In the genomic region with DNA sequence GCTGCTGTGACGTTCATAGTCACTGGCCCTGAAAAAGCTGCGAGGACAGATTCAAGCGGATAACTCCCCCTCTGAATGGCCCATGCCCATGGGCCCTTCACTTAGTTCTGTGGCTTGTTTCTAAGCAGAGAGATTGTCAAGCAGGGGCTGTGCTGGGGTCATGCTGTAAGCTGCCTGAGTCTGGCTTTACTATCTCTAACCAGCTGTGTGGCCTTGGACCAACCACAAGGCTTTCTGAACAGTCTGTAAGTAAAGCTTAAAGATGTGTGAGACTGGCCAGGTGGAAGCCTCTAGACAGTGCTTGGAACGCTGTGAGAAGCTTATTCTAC, we compare ENCODE assay signal across 19 mouse cellular contexts.
DNase-seq lines count a peak whose midpoint lies in the region; ATAC-seq and TF ChIP-seq lines count a peak whose summit lies in the region.
"Had no signal": no experiment of that assay in that cellular context is flagged by ENCODE, and none has a peak within 500 bp of the region (broad histone marks: within the 10 kb centered on the region; RNA-seq: fewer than 3 reads in every experiment).

No protein-coding gene starts in this region.

- H3K4me2 ChIP-seq in kidney, postnatal 0 days (ENCODE audit: low read length): no peak overlapping the region
- H3K4me2 ChIP-seq: forebrain, embryonic 13.5 days; limb, embryonic 13.5 days had no signal

- H3K9ac ChIP-seq in heart, adult 2 months (ENCODE audit: low read depth, low read length): no peak overlapping the region
- H3K9ac ChIP-seq in kidney, postnatal 0 days (ENCODE audit: low read depth, low read length): no peak overlapping the region
- H3K9ac ChIP-seq: forebrain, embryonic 13.5 days; limb, embryonic 13.5 days had no signal

- no peaks in the 10 kb centered on the region for H3K27me3 ChIP-seq in heart, adult 2 months (ENCODE audit: control insufficient read depth, insufficient read depth, low read length)
- no peaks in the 10 kb centered on the region for H3K27me3 ChIP-seq in kidney, postnatal 0 days (ENCODE audit: insufficient read depth, low read length)
- H3K27me3 ChIP-seq in thymus, adult 2 months (ENCODE audit: control insufficient read depth, insufficient read depth, low read length): no peaks in the 10 kb centered on the region
- H3K27me3 ChIP-seq: forebrain, embryonic 13.5 days; limb, embryonic 13.5 days; Patski had no signal

- TF ChIP-seq EP300 in heart, adult 2 months (IDR thresholded peaks at IDR 0.05; ENCODE audit: insufficient read depth, low read depth, low read length): no peak

- peak; percentile 20; the same call in 1 of the 2 replicates for ATAC-seq in kidney, postnatal 0 days (replicated peaks; ENCODE audit: low FRiP score, low read depth)
- ATAC-seq: CD4-positive, CD25-positive, alpha-beta regulatory T cell, adult 4 months; forebrain, embryonic 13.5 days had no signal

- no peak for DNase-seq in heart, adult 2 months
- DNase-seq in heart, adult 11 months: no peak
- no peak for DNase-seq in kidney, postnatal 0 days (ENCODE audit: low spot score)
- no peak for DNase-seq in kidney, postnatal 25 days
- no peak for DNase-seq in thymus, adult 2 months
- DNase-seq in thymus, postnatal 10 days (ENCODE audit: low spot score in 2 of 2): no peak
- no peak for DNase-seq in embryo, embryonic 9.5 days (ENCODE audit: extremely low spot score)
- DNase-seq: adrenal gland, adult 8-10 months; cerebellum, adult 9-10 months; gastrocnemius, postnatal 10 days; lung, postnatal 36 days; retina, postnatal 1 day; thymus, postnatal 25 days had no signal

- H3K36me3 ChIP-seq in heart, adult 2 months (ENCODE audit: control insufficient read depth, insufficient read depth, low read length): peaks cover 43% of the 10 kb centered on the region
- no peaks in the 10 kb centered on the region; the same call in 1 of the 2 replicates for H3K36me3 ChIP-seq in kidney, postnatal 0 days (ENCODE audit: insufficient read depth, low read length)
- no peaks in the 10 kb centered on the region; the same call in 1 of the 2 replicates for H3K36me3 ChIP-seq in thymus, adult 2 months (ENCODE audit: control insufficient read depth, insufficient read depth, low read length)

- no peaks in the 10 kb centered on the region for H3K79me2 ChIP-seq in heart, adult 2 months (replicated peaks; ENCODE audit: control insufficient read depth, insufficient read depth, low read length)

- no peak for TF ChIP-seq POLR2A in heart, adult 2 months (IDR thresholded peaks at IDR 0.05; ENCODE audit: insufficient read depth, low read depth, low read length)
- TF ChIP-seq POLR2A in thymus, adult 2 months (IDR thresholded peaks at IDR 0.05; ENCODE audit: control insufficient read depth, extremely low read depth, insufficient read depth, low read length, poor library complexity): no peak

- WGBS in heart, adult 2 months: 78% methylated on average over 4 of the region's 4 CpGs
- WGBS in kidney, postnatal 0 days: 65% methylated on average over 4 of the region's 4 CpGs
- WGBS in thymus, adult 2 months: 92% methylated on average over 4 of the region's 4 CpGs

- peaks cover 18% of the 10 kb centered on the region for H3K4me1 ChIP-seq in heart, adult 2 months (ENCODE audit: control insufficient read depth, insufficient read depth, low read length)
- H3K4me1 ChIP-seq in kidney, postnatal 0 days (replicated peaks; ENCODE audit: insufficient read depth, low read length): peaks cover 22% of the 10 kb centered on the region
- H3K4me1 ChIP-seq in thymus, adult 2 months (replicated peaks; ENCODE audit: control insufficient read depth, insufficient read depth, low read length): peaks cover 47% of the 10 kb centered on the region
- H3K4me1 ChIP-seq: forebrain, embryonic 13.5 days; hindbrain, embryonic 10.5 days; midbrain, embryonic 10.5 days had no signal

- intact Hi-C loops in heart, adult 2 months (cut with DNase I): loop anchor here (10.0 kb wide), 1 partner anchor 120 kb away; a partner anchor contains a TSS

- TF ChIP-seq CTCF in heart, adult 2 months (IDR thresholded peaks at IDR 0.05): no peak
- TF ChIP-seq CTCF in kidney, postnatal 0 days (IDR thresholded peaks at IDR 0.05; ENCODE audit: low read depth): no peak
- no peak for TF ChIP-seq CTCF in thymus, adult 2 months (IDR thresholded peaks at IDR 0.05; ENCODE audit: borderline replicate concordance, control insufficient read depth, extremely low read depth, insufficient read depth, low read length, poor library complexity)

- no peak overlapping the region for H3K4me3 ChIP-seq in heart, adult 2 months
- no peak overlapping the region for H3K4me3 ChIP-seq in kidney, postnatal 0 days (replicated peaks; ENCODE audit: low read depth, low read length)
- no peak overlapping the region for H3K4me3 ChIP-seq in thymus, adult 2 months (ENCODE audit: control insufficient read depth, insufficient read depth, low read length)
- H3K4me3 ChIP-seq: forebrain, embryonic 13.5 days; hindbrain, embryonic 10.5 days; limb, embryonic 13.5 days; midbrain, embryonic 10.5 days had no signal

- no peaks in the 10 kb centered on the region for H3K9me3 ChIP-seq in kidney, postnatal 0 days (replicated peaks; ENCODE audit: low read length)
- H3K9me3 ChIP-seq: forebrain, embryonic 13.5 days; hindbrain, embryonic 10.5 days; limb, embryonic 13.5 days; midbrain, embryonic 10.5 days had no signal

- peak overlapping the region; percentile 47 for H3K27ac ChIP-seq in heart, adult 2 months
- peak overlapping the region; percentile 72 for H3K27ac ChIP-seq in kidney, postnatal 0 days
- peak overlapping the region; percentile 1; the same call in 1 of the 2 replicates for H3K27ac ChIP-seq in thymus, adult 2 months (ENCODE audit: control insufficient read depth, insufficient read depth, low read length)
- H3K27ac ChIP-seq: forebrain, embryonic 13.5 days; hindbrain, embryonic 10.5 days; limb, embryonic 13.5 days; midbrain, embryonic 10.5 days had no signal

Comparison
In these comparisons a context has a peak if more than half of its experiments do, and no peak if none do; other contexts are left out.
1. H3K27ac ChIP-seq: peak in every context shown above with its lines; median percentile 72 in kidney, postnatal 0 days; 47 in heart, adult 2 months; 1 in thymus, adult 2 months.